Mouse (Mus musculus) ES-E14 (cell line): ENCODE data around the gene Ccdc91.

Source experiments
- CHD2 ChIP-seq: IDR thresholded peaks from 2 replicates; pipeline ENCODE4 v1.6.1; 2014; ENCODE audit warnings: mild to moderate bottlenecking, low read depth, low read length, inconsistent platforms
- HCFC1 ChIP-seq: IDR thresholded peaks from 2 replicates; pipeline ENCODE4 v1.6.1; 2012; ENCODE audit warnings: low read length, inconsistent platforms, borderline replicate concordance; ENCODE audit not compliant: insufficient read depth
- ZC3H11A ChIP-seq: IDR thresholded peaks from 2 replicates; pipeline ENCODE4 v1.6.1; 2012; ENCODE audit warnings: low read depth, mild to moderate bottlenecking, inconsistent platforms, low read length, borderline replicate concordance
- ZNF384 ChIP-seq: IDR thresholded peaks from 2 replicates; pipeline ENCODE4 v1.6.1; 2012; ENCODE audit warnings: low read depth, low read length, inconsistent platforms

GRCm38 (mm10) chr6:147643875-147644274 is 168.2 kb downstream of the Ccdc91 start:
- TF ChIP-seq ZNF384 = no peak
- no peak for TF ChIP-seq HCFC1
- no peak for TF ChIP-seq ZC3H11A
- TF ChIP-seq CHD2 = no peak
